Mouse (Mus musculus): Measurements from ENCODE around the gene Fbxw8. TPM values are rescaled to one million over a fixed set of nuclear protein-coding genes. Genes with fewer than 3 reads are reported as not detected.
A peak's percentile ranks its signal among the peaks of the same experiment; 100 is the strongest.

Gene Fbxw8
- total and polyA plus RNA-seq, 3 experiments: 26.1 to 34.0 (median 30.2) TPM

GRCm38 (mm10) chr5:118079354-118079753, 75.9 kb downstream of the Fbxw8 start:
- no peak for ATAC-seq (ENCODE audit: extremely low read depth, insufficient number of reproducible peaks, low FRiP score, poor library complexity, severe bottlenecking)
- H3K4me1 ChIP-seq (ENCODE audit: insufficient read depth, low read depth, low read length): no peaks in the 10 kb centered on the region
- H3K4me3 ChIP-seq (ENCODE audit: low read depth, low read length): no peak overlapping the region
- H3K27me3 ChIP-seq (ENCODE audit: insufficient read depth, low read length): no peaks in the 10 kb centered on the region
- TF ChIP-seq GATA2 (IDR thresholded peaks at IDR 0.05; ENCODE audit: borderline replicate concordance, low read depth, low read length) (no peak), GATA1 (IDR thresholded peaks at IDR 0.05; ENCODE audit: borderline replicate concordance, low read length) (no peak), POLR2AphosphoS5 (IDR thresholded peaks at IDR 0.05; ENCODE audit: insufficient replicate concordance, low read depth, low read length) (no peak), TAL1 (conservative IDR thresholded peaks at IDR 0.05; ENCODE audit: low read depth, low read length) (no peak), CTCF (IDR thresholded peaks at IDR 0.05; ENCODE audit: low read depth, low read length) (no peak)
- peaks cover 97% of the 10 kb centered on the region for H3K36me3 ChIP-seq (replicated peaks)
- no peaks in the 10 kb centered on the region for H3K9me3 ChIP-seq (replicated peaks)
- no peak for DNase-seq (ENCODE audit: low spot score)

- no peak for DNase-seq (ENCODE audit: low spot score)
- TF ChIP-seq GATA2 (IDR thresholded peaks at IDR 0.05; ENCODE audit: borderline replicate concordance, low read depth, low read length): no peak
- TF ChIP-seq CTCF (IDR thresholded peaks at IDR 0.05; ENCODE audit: low read depth, low read length): no peak
- no peak for TF ChIP-seq POLR2AphosphoS5 (IDR thresholded peaks at IDR 0.05; ENCODE audit: insufficient replicate concordance, low read depth, low read length)
- no peak for TF ChIP-seq GATA1 (IDR thresholded peaks at IDR 0.05; ENCODE audit: borderline replicate concordance, low read length)
- no peak for TF ChIP-seq TAL1 (conservative IDR thresholded peaks at IDR 0.05; ENCODE audit: low read depth, low read length)
- Histone ChIP-seq H3K4me3 (ENCODE audit: low read depth, low read length) (no peak overlapping the region), H3K36me3 (replicated peaks) (peaks cover 98% of the 10 kb centered on the region), H3K4me1 (ENCODE audit: insufficient read depth, low read depth, low read length) (no peaks in the 10 kb centered on the region), H3K9me3 (replicated peaks) (no peaks in the 10 kb centered on the region), H3K27me3 (ENCODE audit: insufficient read depth, low read length) (no peaks in the 10 kb centered on the region)
- no peak for ATAC-seq (ENCODE audit: extremely low read depth, insufficient number of reproducible peaks, low FRiP score, poor library complexity, severe bottlenecking)
Measured at GRCm38 (mm10) chr5:118078550-118078949, 76.7 kb downstream of the Fbxw8 start.

DNA sequence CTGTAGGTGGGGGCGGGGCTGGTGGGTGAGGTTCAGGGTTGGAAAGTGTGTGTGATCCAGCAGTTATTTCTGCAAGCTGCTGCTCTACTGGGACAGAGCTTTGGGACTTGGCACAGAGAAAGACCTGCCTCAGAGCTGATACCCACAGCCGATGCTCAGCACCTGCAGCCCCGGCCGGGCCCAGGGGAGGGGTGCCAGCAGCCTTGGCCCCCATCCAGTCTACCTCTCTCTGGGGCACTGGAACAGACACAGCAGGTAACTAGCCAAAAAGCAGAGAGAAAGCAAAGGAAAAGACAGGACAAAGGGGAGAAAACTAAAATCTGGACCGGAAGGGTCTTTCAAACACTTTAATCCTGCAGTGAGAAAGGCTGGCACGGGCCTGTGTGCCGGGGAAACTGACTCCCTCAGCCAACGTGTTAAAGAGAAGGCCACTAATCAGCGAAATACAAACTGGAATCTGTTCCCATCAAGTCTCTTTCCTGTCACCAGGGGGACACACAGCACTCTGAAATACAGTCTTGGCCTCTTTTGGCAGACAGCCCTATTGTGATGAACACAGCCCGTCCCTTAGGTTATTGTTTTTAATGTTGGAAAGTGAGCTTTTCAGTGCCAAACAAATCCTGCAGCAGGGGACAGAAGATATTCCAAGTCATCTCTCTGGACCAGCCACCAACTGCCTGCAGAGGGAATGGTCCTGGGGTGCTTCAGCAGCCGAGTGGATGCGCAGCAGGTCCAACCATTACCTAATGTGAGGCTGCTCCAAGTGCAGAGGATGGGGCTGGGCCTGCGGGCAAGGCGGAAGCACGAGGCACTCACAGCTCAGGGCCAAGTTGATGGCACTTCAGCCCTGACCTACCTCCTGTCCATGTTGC, 78.3 kb downstream of the Fbxw8 start:
- no peaks in the 10 kb centered on the region for H3K27me3 ChIP-seq (ENCODE audit: insufficient read depth, low read length)
- no peak overlapping the region for H3K4me3 ChIP-seq (ENCODE audit: low read depth, low read length)
- ATAC-seq (ENCODE audit: extremely low read depth, insufficient number of reproducible peaks, low FRiP score, poor library complexity, severe bottlenecking) (no peak), DNase-seq (ENCODE audit: low spot score) (no peak)
- H3K9me3 ChIP-seq (replicated peaks): no peaks in the 10 kb centered on the region
- H3K4me1 ChIP-seq (ENCODE audit: insufficient read depth, low read depth, low read length): no peaks in the 10 kb centered on the region
- TF ChIP-seq GATA2 (IDR thresholded peaks at IDR 0.05; ENCODE audit: borderline replicate concordance, low read depth, low read length) (no peak), POLR2AphosphoS5 (IDR thresholded peaks at IDR 0.05; ENCODE audit: insufficient replicate concordance, low read depth, low read length) (no peak), TAL1 (conservative IDR thresholded peaks at IDR 0.05; ENCODE audit: low read depth, low read length) (no peak), GATA1 (IDR thresholded peaks at IDR 0.05; ENCODE audit: borderline replicate concordance, low read length) (no peak), CTCF (IDR thresholded peaks at IDR 0.05; ENCODE audit: low read depth, low read length) (no peak)
- H3K36me3 ChIP-seq (replicated peaks): peaks cover 100% of the 10 kb centered on the region

DNA sequence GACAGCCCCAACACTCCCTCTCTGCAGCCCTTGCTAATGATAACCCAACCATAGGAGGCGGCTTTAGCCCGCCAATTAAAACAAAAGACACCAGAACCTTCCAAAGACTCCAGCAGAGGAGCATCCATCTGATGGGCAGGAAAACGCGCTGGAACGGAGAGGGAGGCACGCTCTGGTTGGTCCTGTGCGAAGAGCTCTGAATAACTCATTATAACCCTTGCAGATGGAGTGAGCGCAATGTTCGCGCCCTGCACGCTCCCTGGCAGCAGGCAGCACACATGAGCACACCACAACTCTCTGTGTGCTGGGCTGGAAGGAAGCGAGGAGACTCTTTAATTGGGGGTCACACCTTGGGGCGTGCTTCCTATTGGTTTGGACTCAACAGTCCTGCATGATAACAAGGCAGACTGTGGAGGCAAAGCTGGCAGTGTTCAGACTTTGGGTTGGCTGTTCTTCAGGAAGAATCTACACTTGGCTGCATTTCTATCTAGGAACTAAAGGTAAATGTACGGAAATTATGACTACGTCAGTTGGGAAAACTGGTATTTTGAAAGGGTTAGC, 82.0 kb downstream of the Fbxw8 start:
- TF ChIP-seq TAL1 (conservative IDR thresholded peaks at IDR 0.05; ENCODE audit: low read depth, low read length): no peak
- no peak for TF ChIP-seq GATA2 (IDR thresholded peaks at IDR 0.05; ENCODE audit: borderline replicate concordance, low read depth, low read length)
- TF ChIP-seq POLR2AphosphoS5 (IDR thresholded peaks at IDR 0.05; ENCODE audit: insufficient replicate concordance, low read depth, low read length): no peak
- no peak for TF ChIP-seq CTCF (IDR thresholded peaks at IDR 0.05; ENCODE audit: low read depth, low read length)
- TF ChIP-seq GATA1 (IDR thresholded peaks at IDR 0.05; ENCODE audit: borderline replicate concordance, low read length): no peak
- no peaks in the 10 kb centered on the region for H3K9me3 ChIP-seq (replicated peaks)
- no peak for ATAC-seq (ENCODE audit: extremely low read depth, insufficient number of reproducible peaks, low FRiP score, poor library complexity, severe bottlenecking)
- H3K4me3 ChIP-seq (ENCODE audit: low read depth, low read length): no peak overlapping the region
- no peak for DNase-seq (ENCODE audit: low spot score)
- no peaks in the 10 kb centered on the region for H3K27me3 ChIP-seq (ENCODE audit: insufficient read depth, low read length)
- H3K4me1 ChIP-seq (ENCODE audit: insufficient read depth, low read depth, low read length): peaks cover 8% of the 10 kb centered on the region; the same call in 1 of the 2 replicates
- H3K36me3 ChIP-seq (replicated peaks): peaks cover 100% of the 10 kb centered on the region

- DNase-seq (ENCODE audit: low spot score) (no peak), ATAC-seq (ENCODE audit: extremely low read depth, insufficient number of reproducible peaks, low FRiP score, poor library complexity, severe bottlenecking) (no peak)
- H3K36me3 ChIP-seq (replicated peaks): peaks cover 100% of the 10 kb centered on the region
- no peak overlapping the region for H3K4me3 ChIP-seq (ENCODE audit: low read depth, low read length)
- no peaks in the 10 kb centered on the region for H3K27me3 ChIP-seq (ENCODE audit: insufficient read depth, low read length)
- H3K4me1 ChIP-seq (ENCODE audit: insufficient read depth, low read depth, low read length): peaks cover 16% of the 10 kb centered on the region
- TF ChIP-seq TAL1 (conservative IDR thresholded peaks at IDR 0.05; ENCODE audit: low read depth, low read length) (no peak), GATA1 (IDR thresholded peaks at IDR 0.05; ENCODE audit: borderline replicate concordance, low read length) (no peak), GATA2 (IDR thresholded peaks at IDR 0.05; ENCODE audit: borderline replicate concordance, low read depth, low read length) (no peak), POLR2AphosphoS5 (IDR thresholded peaks at IDR 0.05; ENCODE audit: insufficient replicate concordance, low read depth, low read length) (no peak)
- no peaks in the 10 kb centered on the region for H3K9me3 ChIP-seq (replicated peaks)
Measured at GRCm38 (mm10) chr5:118071766-118072165, 83.5 kb downstream of the Fbxw8 start.

- TF ChIP-seq GATA1 (IDR thresholded peaks at IDR 0.05; ENCODE audit: borderline replicate concordance, low read length): no peak
- peak; percentile 68; the same call in 1 of the 2 replicates for TF ChIP-seq CTCF (IDR thresholded peaks at IDR 0.05; ENCODE audit: low read depth, low read length)
- Histone ChIP-seq H3K36me3 (replicated peaks) (peaks cover 100% of the 10 kb centered on the region), H3K4me3 (ENCODE audit: low read depth, low read length) (no peak overlapping the region), H3K9me3 (replicated peaks) (no peaks in the 10 kb centered on the region), H3K27me3 (ENCODE audit: insufficient read depth, low read length) (no peaks in the 10 kb centered on the region), H3K4me1 (ENCODE audit: insufficient read depth, low read depth, low read length) (peaks cover 16% of the 10 kb centered on the region)
- ATAC-seq (ENCODE audit: extremely low read depth, insufficient number of reproducible peaks, low FRiP score, poor library complexity, severe bottlenecking) (peak; percentile 82; the same call in 1 of the 2 replicates), DNase-seq (ENCODE audit: low spot score) (peak; percentile 68)
Measured at GRCm38 (mm10) chr5:118069315-118069714, 85.9 kb downstream of the Fbxw8 start.

Data from G1E (cell line).